Mouse (Mus musculus) layer of hippocampus, adult 9-10 months (tissue): ENCODE data around the gene Hoxa5.

Experiments used
- DNase-seq: peaks from one replicate; pipeline ENCODE4 v3.0.0; 2022; ENCODE audit warnings: low spot score

Hoxa5 gene

DNA sequence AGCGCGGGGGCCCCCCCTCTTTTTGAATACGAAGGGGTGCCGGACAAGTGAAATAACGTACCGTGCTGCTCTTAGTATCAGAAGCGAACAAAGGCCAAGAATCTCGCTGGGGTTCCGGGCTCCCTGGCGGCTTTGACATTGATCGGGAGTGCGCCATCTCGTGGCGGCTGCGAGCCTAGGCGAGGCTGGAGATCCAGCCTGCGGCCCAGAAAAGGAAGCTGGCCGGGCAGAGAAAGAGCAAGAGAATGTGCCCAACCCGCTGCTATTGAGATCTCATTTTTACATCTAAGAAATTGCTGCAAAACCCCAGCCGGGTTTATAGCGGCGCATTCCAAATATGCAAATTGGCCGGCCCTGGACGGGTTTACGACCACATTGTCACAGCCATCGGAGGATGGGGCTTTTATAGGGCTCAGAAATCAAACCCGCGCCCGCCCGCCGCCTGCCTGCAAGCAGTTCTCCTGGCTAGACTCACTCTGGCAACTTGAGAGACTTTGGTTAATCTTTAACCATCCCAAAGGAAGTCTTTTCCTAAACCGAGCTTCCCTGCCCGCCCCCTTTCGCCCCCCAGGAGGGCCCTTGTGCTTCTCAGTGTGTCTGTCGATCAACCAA, 36.1 kb upstream of the Hoxa5 start, which contains the start of gene Hoxa10:
Gene Hoxa10 (minus strand): TSS at position 466 of the 612 bp plus-strand sequence.
- no peak for DNase-seq

DNA sequence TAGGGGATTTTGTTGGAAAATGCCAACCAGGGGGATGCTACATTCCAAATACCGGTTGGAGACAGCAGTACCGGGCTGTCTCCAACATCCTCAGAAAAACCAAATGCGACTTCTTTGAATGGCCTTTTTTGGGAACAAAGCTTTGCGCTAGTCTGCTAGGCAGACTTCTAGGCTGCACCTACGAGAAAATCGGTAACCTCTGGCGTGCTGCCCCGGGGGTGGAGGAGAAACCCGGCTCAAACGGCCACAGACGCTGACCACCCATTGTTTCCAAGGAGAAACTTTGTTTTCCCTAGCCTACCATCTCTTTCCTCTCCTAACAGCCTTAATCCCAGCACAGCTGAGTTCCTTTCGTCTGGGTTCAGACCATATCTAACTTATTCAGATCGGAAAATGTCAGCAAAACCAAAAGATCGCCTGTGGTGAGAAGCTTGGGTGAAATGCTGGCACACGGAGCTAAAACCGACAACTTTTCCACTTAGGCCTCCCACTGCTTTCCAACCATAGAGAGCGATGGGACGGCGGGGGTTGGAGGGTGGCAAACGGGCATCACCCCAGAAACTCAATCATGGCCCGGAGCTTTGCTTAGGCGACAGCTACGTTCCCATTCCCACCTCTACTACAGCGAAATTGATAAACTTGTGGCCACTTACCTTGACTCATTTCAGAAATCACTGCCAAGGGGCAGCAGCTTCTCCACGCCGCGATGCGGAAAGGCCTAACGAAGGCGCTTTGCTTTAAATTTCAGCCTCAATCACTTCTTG, 35.4 kb upstream of the Hoxa5 start:
- DNase-seq: no peak

DNA sequence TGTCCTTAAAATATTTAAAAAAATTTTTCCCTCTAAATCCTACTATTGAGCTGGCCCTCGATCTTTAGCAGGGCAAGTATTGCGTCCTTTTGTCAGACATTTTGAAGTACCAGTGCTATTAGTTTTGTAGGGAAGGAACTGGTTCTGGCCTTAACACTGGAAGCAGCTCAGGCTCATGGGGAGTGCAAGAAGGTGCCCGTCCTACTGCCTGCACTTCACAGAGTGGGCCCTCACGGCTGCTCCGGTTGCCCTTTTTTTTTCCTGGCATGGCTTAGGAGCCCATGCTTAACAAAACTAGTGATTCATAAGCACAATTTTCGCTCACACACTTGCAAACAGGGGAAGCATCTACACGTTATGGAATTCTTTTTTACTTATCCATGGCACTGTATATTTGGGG, 34.6 kb upstream of the Hoxa5 start:
- DNase-seq: no peak

DNA sequence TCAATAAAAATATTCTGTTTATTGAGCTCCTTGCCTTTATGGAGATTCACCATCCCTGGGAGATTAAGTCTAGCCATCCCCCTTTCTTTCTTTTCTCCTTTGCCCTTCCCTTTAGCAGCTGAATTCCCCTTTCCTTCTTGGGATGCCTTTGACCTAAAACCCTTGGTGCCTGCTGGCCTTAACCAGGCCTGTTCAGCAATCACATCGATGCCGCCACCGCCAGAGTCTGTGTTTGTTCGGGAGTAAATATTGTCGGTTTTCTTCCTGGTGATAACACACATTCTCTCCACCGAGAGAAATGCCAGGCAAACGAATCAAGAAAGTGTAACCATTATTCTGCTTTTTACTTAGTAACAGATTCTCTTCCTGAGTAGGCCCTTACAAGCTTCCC, 33.8 kb upstream of the Hoxa5 start:
- DNase-seq: no peak

GRCm38 (mm10) chr6:52237346-52238154, 33.2 kb upstream of the Hoxa5 start:
- no peak for DNase-seq

- no peak for DNase-seq
Observed at GRCm38 (mm10) chr6:52236806-52237205, 32.4 kb upstream of the Hoxa5 start.

DNA sequence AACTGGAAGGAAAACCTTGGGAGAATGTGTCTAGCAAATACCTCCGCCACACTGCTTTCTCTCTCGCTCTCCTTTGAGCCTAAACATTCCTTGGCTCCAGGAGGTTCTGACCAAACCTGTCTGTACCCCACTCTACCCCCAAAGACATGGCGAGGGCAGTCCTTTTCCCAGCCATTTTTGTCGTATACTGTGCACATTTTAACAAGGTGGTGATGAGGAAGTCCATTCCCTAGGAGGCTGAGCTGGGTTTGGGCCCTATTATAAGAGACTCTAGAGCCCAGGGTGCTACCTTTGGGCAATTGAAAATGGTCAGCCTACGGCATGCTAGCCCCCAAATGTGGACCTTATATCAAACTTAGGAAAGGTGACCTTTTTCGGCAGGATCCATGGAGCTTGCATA, 31.5 kb upstream of the Hoxa5 start:
- DNase-seq: no peak

GRCm38 (mm10) chr6:52235267-52235666, 30.9 kb upstream of the Hoxa5 start:
- no peak for DNase-seq

DNA sequence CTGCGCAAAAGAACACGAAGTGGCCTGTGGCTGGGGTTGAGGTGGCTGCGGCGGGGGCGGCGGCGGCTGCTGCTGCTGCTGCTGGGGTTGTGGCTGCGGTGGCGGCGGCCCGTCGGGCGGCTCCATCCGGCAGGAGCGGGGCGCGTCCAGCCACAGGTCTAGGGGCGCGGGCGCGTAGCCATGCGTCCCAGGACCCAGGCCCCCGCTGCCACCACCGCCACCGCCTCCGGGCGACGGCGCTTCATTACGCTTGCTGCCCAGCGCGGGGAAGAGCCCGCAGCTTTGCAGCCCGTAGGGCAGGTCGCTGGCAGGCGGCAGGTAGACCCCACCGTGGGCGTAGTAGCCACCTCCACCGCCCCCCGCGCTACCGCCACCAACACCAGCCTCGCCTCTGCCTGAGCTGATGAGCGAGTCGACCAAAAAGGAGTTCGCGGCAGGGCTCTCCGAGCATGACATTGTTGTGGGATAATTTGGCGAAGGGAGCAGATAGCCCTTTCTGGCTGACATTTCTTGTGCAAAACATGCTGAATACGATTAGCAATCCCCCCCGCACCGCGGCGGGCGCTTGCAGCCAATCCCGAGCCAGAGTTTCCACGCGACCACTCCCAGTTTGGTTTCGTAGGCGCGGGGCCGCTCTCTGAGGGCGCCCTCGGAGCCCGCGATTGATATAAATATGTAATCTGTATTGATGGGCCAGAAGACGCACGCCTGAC, 30.2 kb upstream of the Hoxa5 start:
- no peak for DNase-seq

GRCm38 (mm10) chr6:52233546-52234427, 29.4 kb upstream of the Hoxa5 start:
- DNase-seq: no peak

DNA sequence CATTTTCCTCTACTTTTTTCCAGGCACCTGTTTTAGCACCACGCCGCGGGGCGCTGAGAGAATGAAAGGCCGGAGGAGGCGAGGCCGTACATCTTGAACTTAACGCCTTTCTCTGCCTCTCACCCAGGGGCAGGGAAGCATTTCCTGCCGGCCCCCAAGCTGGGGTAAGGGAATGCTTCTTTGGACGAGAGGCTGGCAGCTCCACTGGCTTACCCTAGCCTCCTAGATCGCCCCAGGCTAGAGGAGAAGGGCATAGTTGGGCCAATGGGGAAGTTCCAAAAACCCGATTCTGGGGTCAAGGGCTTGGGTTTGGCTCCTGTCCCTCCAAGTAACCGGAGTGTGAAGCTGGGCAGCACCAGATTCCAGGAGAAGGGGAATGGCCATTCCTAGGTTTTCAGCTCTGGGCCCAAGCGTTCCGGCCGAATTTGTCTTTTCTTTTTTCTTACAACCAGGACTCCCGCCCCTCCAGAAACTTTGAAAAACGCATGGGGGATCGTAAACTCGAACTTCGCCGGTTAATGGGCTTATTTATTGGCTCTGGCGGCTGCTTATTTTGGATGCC, 28.7 kb upstream of the Hoxa5 start:
- no peak for DNase-seq

GRCm38 (mm10) chr6:52232568-52232965, 28.2 kb upstream of the Hoxa5 start:
- DNase-seq: no peak

GRCm38 (mm10) chr6:52231885-52232567, 27.6 kb upstream of the Hoxa5 start:
- DNase-seq: no peak

DNA sequence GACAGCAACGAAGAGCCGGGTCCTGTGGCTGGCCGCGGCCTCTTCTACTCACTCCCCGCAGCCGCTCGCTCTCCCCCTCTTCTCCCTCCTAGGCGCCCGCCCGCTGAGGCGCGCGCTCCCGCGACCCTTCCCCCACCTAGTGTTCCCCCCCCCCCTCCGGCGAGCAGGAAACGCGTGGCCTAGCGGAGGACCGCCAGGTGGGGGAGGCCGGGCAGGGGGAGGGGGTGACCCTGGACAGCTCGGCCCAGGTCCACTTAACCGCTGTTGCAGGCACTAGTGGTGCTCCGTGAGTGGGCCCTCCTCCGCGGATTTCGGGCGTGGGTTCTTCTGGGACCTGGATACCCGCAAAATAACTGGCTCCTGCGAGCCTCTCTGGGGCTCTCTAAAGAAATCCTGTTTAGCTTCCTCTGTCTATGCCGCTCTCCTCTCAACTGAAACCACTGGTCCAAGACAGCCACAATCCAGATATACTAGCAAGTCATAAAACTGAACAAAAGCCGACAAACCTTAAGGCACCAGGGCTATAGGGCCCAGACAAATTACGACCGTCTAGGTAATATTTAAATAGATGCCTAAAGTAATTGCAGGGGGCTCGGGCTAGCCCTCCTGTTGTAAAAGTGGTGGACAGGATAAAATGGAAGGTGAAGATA, 26.3 kb upstream of the Hoxa5 start, which contains the start of gene Hoxa9:
Gene Hoxa9 (minus strand): TSS at position 574 of the 650 bp plus-strand sequence.
- DNase-seq: no peak

GRCm38 (mm10) chr6:52229558-52230416, 25.4 kb upstream of the Hoxa5 start:
- no peak for DNase-seq

DNA sequence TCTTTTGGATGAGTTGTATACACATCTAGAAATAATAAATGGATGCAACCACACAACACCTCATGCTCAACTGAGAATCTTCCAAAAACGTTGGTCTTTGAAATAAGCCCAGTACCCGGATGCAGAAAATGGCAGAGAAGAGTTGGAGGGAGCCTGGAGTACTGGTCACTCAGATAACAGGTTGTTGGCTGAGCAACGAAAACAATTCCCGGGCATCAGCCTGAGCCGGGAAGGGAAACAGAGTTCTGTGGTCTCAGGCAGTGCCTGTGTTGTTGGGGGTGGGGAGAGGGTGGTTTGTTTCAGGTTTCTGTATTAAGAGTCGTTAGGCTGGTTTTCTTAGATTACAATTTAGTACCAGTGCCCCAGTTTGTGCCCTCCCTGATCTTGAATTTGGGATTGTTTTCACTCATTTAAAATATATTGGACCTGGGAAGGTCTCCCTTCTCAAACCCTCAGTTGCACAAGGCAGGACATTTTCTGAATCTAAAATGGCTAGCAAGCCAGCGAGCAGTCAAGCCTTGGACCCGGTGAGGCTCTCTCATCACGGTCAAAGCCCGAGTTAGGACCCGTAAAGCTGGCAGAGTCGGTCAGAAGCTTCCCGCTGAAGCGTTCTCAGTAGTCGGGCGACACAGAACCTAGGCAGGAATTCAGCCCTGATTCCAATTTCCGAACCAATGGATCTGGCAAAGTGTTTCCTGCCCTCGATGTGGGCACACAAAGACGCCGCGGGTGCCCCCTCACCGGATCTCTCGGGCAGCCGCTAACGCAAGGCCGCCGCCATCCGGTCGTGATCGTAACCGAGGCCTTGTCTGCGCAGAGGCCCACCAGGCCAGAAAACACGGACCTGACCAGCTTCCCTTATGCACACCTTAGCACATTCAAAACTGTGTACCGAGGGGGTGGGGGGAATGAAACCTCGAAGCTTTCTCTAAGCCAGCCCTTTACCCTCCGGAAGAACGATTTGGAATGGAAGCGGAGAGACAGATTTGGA, 24.4 kb upstream of the Hoxa5 start:
- no peak for DNase-seq

DNA sequence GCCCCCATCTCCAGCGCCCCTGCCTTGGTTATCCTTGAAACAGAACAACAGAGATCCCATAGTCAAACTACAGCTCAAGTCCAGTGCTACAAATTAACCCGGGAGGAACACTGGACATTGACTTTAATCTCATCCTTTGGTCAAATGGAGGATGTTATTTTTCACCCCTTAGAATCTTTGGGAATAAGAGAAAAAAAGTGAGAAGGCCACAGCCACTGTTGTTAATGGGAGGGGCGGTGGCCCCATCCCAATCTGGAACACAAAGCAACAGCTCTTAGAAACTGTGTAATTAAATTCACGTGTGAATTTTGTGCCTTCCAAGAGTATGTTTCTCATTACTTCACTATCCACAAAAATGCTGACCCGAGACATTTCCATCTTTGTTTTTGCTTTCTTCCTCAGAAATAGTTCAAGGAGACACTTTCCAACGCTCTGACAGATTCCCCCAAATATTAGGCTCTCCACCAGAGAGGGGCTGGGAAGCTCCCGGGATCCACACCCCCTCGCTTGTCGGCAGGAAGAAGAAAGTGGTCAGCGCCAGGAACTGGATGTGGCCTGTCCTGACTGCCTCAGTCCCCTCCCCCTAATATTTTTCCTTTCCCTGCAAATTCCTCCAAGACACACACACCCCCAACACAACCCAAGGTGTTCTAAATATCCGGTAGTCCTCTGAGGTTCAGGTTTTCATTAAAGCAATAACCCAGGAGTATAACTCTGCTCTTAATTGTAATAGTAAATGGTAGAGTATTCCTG, 23.3 kb upstream of the Hoxa5 start:
- DNase-seq: no peak
